Mouse (Mus musculus) forebrain, embryonic 13.5 days (tissue): ENCODE results near the gene Syt1. TPM values are rescaled to one million over a fixed set of nuclear protein-coding genes. Genes with fewer than 3 reads are reported as not detected.

ENCODE experiments used
- ATAC-seq: fragments of 200-750 bp; cut with Nextera tagmentation; 2 replicates; pipeline ENCODE4 v1.8.0; 2017
- H3K27ac ChIP-seq: fragments of 300-500 bp; sonication (generic); 2 replicates; pipeline ENCODE4 v1.5.1; 2015; ENCODE audit warnings: inconsistent platforms, mild to moderate bottlenecking, moderate library complexity
- H3K27me3 ChIP-seq: fragments of 300-500 bp; sonication (generic); 2 replicates; pipeline ENCODE4 v1.6.1; 2015; ENCODE audit warnings: mild to moderate bottlenecking, inconsistent platforms
- H3K36me3 ChIP-seq: fragments of 300-500 bp; sonication (generic); 2 replicates; pipeline ENCODE4 v1.6.1; 2015; ENCODE audit warnings: mild to moderate bottlenecking, inconsistent platforms; ENCODE audit not compliant: poor library complexity, severe bottlenecking
- H3K4me1 ChIP-seq: fragments of 300-500 bp; sonication (generic); 2 replicates; pipeline ENCODE4 v1.6.1; 2015; ENCODE audit warnings: inconsistent platforms
- H3K4me2 ChIP-seq: fragments of 300-500 bp; sonication (generic); 2 replicates; pipeline ENCODE4 v1.6.1; 2015; ENCODE audit warnings: inconsistent platforms, mild to moderate bottlenecking, moderate library complexity
- H3K4me3 ChIP-seq: fragments of 300-500 bp; sonication (generic); 2 replicates; pipeline ENCODE4 v1.5.1; 2015; ENCODE audit warnings: mild to moderate bottlenecking, inconsistent platforms
- H3K9ac ChIP-seq: fragments of 300-500 bp; sonication (generic); 2 replicates; pipeline ENCODE4 v1.6.1; 2015; ENCODE audit warnings: mild to moderate bottlenecking, inconsistent platforms
- H3K9me3 ChIP-seq: fragments of 300-500 bp; sonication (generic); replicated peaks from 2 replicates; pipeline ENCODE4 v1.6.1; 2016; ENCODE audit warnings: inconsistent platforms
- WGBS: fragments of 180-500 bp; shearing (Covaris S2); methylation state at CpG from one replicate; pipeline ENCODE4 v1.1.7; 2015; 5-methylcytosine and 5-hydroxymethylcytosine counted together
- polyA plus RNA-seq: library from polyadenylated mRNA; unstranded; fragments of >200 nt; fragmentation: Nextera tagmentation; extraction: Ambion mirVana; gene quantifications from 2 replicates; pipeline ENCODE4 v1.2.1, GENCODE M21; 2015

Syt1 gene
- polyA plus RNA-seq, 1 experiment from 2014 or later: 45.9 TPM

DNA sequence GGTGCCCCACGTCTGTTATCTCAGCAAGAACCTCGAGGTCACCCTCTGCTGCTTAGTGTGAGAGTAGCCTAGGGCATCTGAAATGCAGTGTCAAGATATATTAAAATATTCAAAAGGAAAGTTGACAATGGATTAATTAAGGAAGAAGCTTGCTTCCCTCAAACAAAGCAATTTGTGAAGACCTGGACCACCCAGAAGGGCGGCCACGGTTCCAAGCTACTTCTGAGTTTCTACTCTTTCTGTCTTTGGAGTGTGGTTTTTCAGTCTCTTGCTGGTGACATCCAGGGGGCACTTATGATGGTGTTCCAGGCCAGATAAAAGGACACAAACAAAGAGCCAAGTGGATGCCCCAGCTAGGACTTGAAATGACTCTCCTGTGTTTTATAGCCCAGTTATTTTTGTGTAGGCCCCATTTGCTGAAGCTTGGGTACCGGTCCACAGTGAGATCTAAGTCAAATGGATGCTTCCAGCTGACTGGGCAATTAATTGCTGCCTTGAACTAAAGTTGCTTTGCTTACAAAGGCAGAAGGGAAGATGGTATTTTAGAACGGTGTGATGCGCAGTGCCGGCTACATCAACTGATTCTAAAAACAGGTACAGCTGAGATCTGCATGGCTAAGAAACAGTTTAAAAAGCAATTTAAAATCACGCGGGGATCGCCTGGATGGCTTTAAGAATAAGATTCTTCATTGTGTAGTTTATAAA, 530.5 kb downstream of the Syt1 start:
- no peak for ATAC-seq
- Histone ChIP-seq H3K4me1 (no peaks in the 10 kb centered on the region), H3K27me3 (peaks cover 3% of the 10 kb centered on the region; the same call in 1 of the 2 replicates), H3K36me3 (no peaks in the 10 kb centered on the region), H3K4me3 (no peak overlapping the region), H3K4me2 (no peak overlapping the region), H3K27ac (no peak overlapping the region), H3K9me3 (no peaks in the 10 kb centered on the region), H3K9ac (no peak overlapping the region)
- WGBS: 78% methylated on average over 11 of the region's 11 CpGs

- no peaks in the 10 kb centered on the region for H3K27me3 ChIP-seq
- WGBS: 31% methylated on average over 6 of the region's 6 CpGs
- no peak overlapping the region for H3K4me3 ChIP-seq
- peaks cover 7% of the 10 kb centered on the region for H3K9me3 ChIP-seq
- no peaks in the 10 kb centered on the region for H3K4me1 ChIP-seq
- no peak overlapping the region for H3K27ac ChIP-seq
- no peak overlapping the region for H3K4me2 ChIP-seq
- ATAC-seq: no peak
- no peaks in the 10 kb centered on the region for H3K36me3 ChIP-seq
- H3K9ac ChIP-seq: no peak overlapping the region
Measured at GRCm38 (mm10) chr10:108470319-108470955, 540.3 kb downstream of the Syt1 start.

DNA sequence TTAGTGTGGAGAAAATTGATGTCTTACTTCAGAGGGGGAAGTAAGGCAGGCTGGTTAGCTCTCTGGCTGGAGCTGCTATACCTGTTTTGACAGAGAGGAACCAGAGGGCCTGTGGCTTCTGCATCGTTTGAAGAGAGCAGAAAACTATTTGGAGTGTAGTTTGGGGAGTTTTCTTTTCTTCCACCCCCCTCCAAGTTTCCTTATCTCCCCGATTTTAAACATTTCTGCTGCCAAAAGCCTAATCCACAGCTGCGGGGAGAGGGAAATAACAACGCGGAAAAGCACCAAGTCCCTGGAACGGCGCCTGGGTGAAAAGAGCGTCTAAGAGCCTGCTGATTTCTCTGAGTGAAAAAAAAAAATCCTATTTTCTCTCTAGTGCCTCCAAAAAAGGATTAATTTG, 544.2 kb downstream of the Syt1 start:
- 52% methylated on average over 8 of the region's 8 CpGs for WGBS
- Histone ChIP-seq H3K9me3 (no peaks in the 10 kb centered on the region), H3K4me2 (no peak overlapping the region), H3K27me3 (no peaks in the 10 kb centered on the region), H3K9ac (no peak overlapping the region), H3K36me3 (no peaks in the 10 kb centered on the region), H3K27ac (no peak overlapping the region), H3K4me3 (no peak overlapping the region), H3K4me1 (no peaks in the 10 kb centered on the region)
- no peak for ATAC-seq

DNA sequence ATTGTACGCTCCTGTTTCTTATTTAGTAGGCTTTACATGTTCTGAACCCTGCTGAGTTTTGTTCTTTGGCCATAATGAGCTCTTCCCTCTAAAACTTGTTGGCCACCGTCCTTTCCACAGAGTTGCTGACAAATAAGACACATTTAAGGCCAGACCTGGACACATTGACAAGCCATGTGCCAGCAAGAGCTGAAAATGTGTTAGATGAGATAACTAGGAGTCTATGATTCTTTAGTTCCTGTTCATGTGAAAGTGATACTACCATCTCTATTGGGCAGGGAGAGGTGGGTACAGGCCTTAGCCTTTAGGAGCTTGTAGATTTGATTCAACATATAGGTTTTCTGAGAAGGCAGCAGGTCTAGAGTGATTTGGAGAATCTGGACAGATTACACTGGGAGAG, 548.9 kb downstream of the Syt1 start:
- WGBS: 41% methylated on average over 2 of the region's 2 CpGs

GRCm38 (mm10) chr10:108457054-108457453, 553.7 kb downstream of the Syt1 start:
- Histone ChIP-seq H3K9ac (no peak overlapping the region), H3K36me3 (no peaks in the 10 kb centered on the region), H3K27me3 (no peaks in the 10 kb centered on the region), H3K27ac (no peak overlapping the region), H3K4me3 (no peak overlapping the region), H3K4me2 (no peak overlapping the region), H3K4me1 (no peaks in the 10 kb centered on the region), H3K9me3 (no peaks in the 10 kb centered on the region)
- ATAC-seq: no peak
- WGBS: 100% methylated on average over 2 of the region's 2 CpGs

More for the DNA sequence above, 548.9 kb downstream of the Syt1 start:
- H3K4me2 ChIP-seq: no peak overlapping the region
- H3K4me1 ChIP-seq: no peaks in the 10 kb centered on the region
- H3K27me3 ChIP-seq: no peaks in the 10 kb centered on the region
- H3K9me3 ChIP-seq: no peaks in the 10 kb centered on the region
- H3K4me3 ChIP-seq: no peak overlapping the region
- no peaks in the 10 kb centered on the region for H3K36me3 ChIP-seq
- ATAC-seq: no peak
- H3K9ac ChIP-seq: no peak overlapping the region
- H3K27ac ChIP-seq: no peak overlapping the region

DNA sequence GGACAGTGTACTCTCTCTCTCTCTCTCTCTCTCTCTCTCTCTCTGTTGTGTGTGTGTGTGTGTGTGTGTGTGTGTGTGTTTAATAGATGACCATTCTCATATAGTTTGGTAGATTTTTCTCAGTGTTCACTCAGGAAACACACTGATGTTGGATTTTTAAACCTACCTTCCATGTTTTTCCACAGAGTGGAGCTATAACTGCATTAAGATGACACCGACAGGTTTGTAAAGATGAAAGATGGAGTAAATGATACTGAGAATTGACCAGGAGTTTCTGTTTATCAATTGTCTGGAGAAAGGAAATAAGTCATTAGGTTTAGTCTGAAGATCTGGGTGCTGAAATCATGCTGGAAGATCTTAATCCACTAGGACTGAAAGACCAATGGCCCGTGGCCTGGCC, 554.9 kb downstream of the Syt1 start:
- WGBS: 93% methylated on average over 2 of the region's 2 CpGs
- ATAC-seq: no peak
- H3K27me3 ChIP-seq: no peaks in the 10 kb centered on the region

DNA sequence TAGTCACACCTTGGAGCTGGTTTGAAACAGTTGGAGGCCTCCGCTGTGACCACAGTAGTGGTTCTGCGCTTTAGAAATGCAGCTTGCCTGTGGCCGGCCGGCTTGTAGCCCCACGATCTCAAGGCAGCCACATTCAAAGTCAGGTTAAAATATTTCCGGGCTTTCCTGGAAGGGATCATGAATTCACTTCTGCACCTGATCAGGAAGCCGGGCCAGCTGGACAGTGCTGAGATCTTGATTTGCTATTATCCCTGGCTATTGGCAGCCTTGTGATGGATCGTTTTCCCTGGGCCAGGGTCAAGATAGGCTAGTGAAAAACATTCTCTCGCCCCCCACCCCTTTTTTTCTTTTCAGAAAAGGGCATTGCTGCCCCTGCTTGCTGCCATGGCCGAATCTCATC, 555.6 kb downstream of the Syt1 start:
- Histone ChIP-seq H3K27ac (no peak overlapping the region), H3K27me3 (no peaks in the 10 kb centered on the region), H3K4me1 (no peaks in the 10 kb centered on the region), H3K36me3 (no peaks in the 10 kb centered on the region), H3K9ac (no peak overlapping the region), H3K4me3 (no peak overlapping the region), H3K4me2 (no peak overlapping the region), H3K9me3 (no peaks in the 10 kb centered on the region)
- ATAC-seq: no peak
- 84% methylated on average over 10 of the region's 10 CpGs for WGBS

More for the DNA sequence above, 554.9 kb downstream of the Syt1 start:
- H3K4me1 ChIP-seq: no peaks in the 10 kb centered on the region
- no peak overlapping the region for H3K9ac ChIP-seq
- no peak overlapping the region for H3K4me3 ChIP-seq
- H3K36me3 ChIP-seq: no peaks in the 10 kb centered on the region
- no peak overlapping the region for H3K27ac ChIP-seq
- H3K4me2 ChIP-seq: no peak overlapping the region
- H3K9me3 ChIP-seq: no peaks in the 10 kb centered on the region

DNA sequence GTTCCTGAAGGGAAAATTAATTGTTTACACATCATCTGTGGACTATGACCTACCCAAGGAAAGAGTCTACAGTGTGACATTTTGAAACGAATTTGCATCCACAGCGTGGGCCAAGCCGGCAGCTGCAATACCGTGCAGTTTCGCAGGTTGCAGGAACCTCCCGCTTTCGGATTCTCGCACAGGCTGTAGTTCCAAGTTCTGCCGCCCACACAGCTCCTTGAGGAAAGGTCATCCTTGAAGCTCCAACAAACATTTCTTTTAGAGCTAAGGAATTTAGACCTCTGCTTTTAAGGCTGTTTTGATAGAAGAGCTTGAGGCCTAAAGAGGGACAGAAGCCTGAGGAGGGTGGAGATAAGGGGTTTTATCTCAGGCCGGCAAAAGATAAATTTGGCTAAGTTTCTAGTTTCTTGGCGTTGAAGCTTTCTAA, 556.1 kb downstream of the Syt1 start:
- H3K9me3 ChIP-seq: no peaks in the 10 kb centered on the region
- H3K27me3 ChIP-seq: no peaks in the 10 kb centered on the region
- no peaks in the 10 kb centered on the region for H3K36me3 ChIP-seq
- no peak overlapping the region for H3K4me3 ChIP-seq
- ATAC-seq: no peak
- 95% methylated on average over 11 of the region's 11 CpGs for WGBS
- no peak overlapping the region for H3K27ac ChIP-seq
- H3K9ac ChIP-seq: no peak overlapping the region
- no peak overlapping the region for H3K4me2 ChIP-seq
- H3K4me1 ChIP-seq: no peaks in the 10 kb centered on the region

GRCm38 (mm10) chr10:108453561-108453960, 557.2 kb downstream of the Syt1 start:
- no peaks in the 10 kb centered on the region for H3K9me3 ChIP-seq
- 62% methylated on average over 2 of the region's 2 CpGs for WGBS
- ATAC-seq: no peak

GRCm38 (mm10) chr10:108452421-108452820, 558.4 kb downstream of the Syt1 start:
- H3K9ac ChIP-seq: no peak overlapping the region
- H3K4me2 ChIP-seq: no peak overlapping the region
- H3K27ac ChIP-seq: no peak overlapping the region
- no peak overlapping the region for H3K4me3 ChIP-seq
- WGBS: 94% methylated on average over 9 of the region's 9 CpGs
- H3K4me1 ChIP-seq: no peaks in the 10 kb centered on the region
- no peaks in the 10 kb centered on the region for H3K9me3 ChIP-seq
- no peaks in the 10 kb centered on the region for H3K27me3 ChIP-seq
- no peaks in the 10 kb centered on the region for H3K36me3 ChIP-seq
- ATAC-seq: no peak

More at GRCm38 (mm10) chr10:108453561-108453960, 557.2 kb downstream of the Syt1 start:
- H3K27me3 ChIP-seq: no peaks in the 10 kb centered on the region
- no peaks in the 10 kb centered on the region for H3K36me3 ChIP-seq
- no peaks in the 10 kb centered on the region for H3K4me1 ChIP-seq
- no peak overlapping the region for H3K4me2 ChIP-seq
- H3K4me3 ChIP-seq: no peak overlapping the region
- no peak overlapping the region for H3K27ac ChIP-seq
- no peak overlapping the region for H3K9ac ChIP-seq

DNA sequence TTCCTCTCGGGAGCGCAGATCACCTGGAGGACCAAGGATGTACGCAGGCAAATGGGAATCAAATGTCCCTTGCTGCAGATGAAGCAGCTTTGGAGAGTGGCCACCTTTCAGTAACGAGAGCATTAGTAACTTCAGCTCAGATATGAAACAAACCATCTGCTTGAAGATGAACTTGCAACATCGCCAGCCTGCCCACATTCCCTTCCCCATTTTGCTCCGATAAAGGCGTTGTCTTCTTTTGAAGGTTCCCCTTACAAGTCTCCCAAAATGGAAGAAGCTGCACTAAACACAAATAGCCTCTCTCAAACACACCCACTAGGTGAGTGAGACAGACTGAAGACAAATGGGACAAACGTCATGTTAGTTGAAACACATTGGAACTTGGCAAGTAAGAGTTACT, 559.3 kb downstream of the Syt1 start:
- Histone ChIP-seq H3K4me1 (peaks cover 4% of the 10 kb centered on the region), H3K9me3 (no peaks in the 10 kb centered on the region), H3K27me3 (no peaks in the 10 kb centered on the region), H3K36me3 (no peaks in the 10 kb centered on the region), H3K9ac (no peak overlapping the region), H3K4me3 (no peak overlapping the region), H3K27ac (no peak overlapping the region), H3K4me2 (no peak overlapping the region)
- ATAC-seq: no peak
- 94% methylated on average over 8 of the region's 8 CpGs for WGBS

GRCm38 (mm10) chr10:108450401-108450800, 560.4 kb downstream of the Syt1 start:
- no peaks in the 10 kb centered on the region for H3K9me3 ChIP-seq
- WGBS: 87% methylated on average over 4 of the region's 4 CpGs

More at GRCm38 (mm10) chr10:108450401-108450800, 560.4 kb downstream of the Syt1 start:
- no peak overlapping the region for H3K9ac ChIP-seq
- H3K4me2 ChIP-seq: no peak overlapping the region
- H3K4me3 ChIP-seq: no peak overlapping the region
- H3K27ac ChIP-seq: no peak overlapping the region
- H3K27me3 ChIP-seq: no peaks in the 10 kb centered on the region
- no peaks in the 10 kb centered on the region for H3K36me3 ChIP-seq
- ATAC-seq: no peak
- H3K4me1 ChIP-seq: peaks cover 6% of the 10 kb centered on the region
